Mouse (Mus musculus) embryonic facial prominence, embryonic 10.5 days (tissue): Measurements from ENCODE around the gene Fgf2. TPM values are rescaled to one million over a fixed set of nuclear protein-coding genes. Genes with fewer than 3 reads are reported as not detected.

ENCODE experiments used
- DNase-seq: peaks from one replicate; pipeline ENCODE4 v3.0.0-alpha.2; 2017; ENCODE audit warnings: low spot score
- H3K27ac ChIP-seq: fragments of 300-500 bp; sonication (generic); replicated peaks from 2 replicates; pipeline ENCODE4 v1.5.1; 2016; ENCODE audit warnings: mild to moderate bottlenecking
- H3K27me3 ChIP-seq: fragments of 300-500 bp; sonication (generic); replicated peaks from 2 replicates; pipeline ENCODE4 v1.6.1; 2016; ENCODE audit warnings: low read depth, mild to moderate bottlenecking; ENCODE audit not compliant: poor library complexity, severe bottlenecking
- H3K36me3 ChIP-seq: fragments of 300-500 bp; sonication (generic); replicated peaks from 2 replicates; pipeline ENCODE4 v1.6.1; 2016; ENCODE audit warnings: mild to moderate bottlenecking, moderate library complexity
- H3K4me1 ChIP-seq: fragments of 300-500 bp; sonication (generic); 2 replicates; pipeline ENCODE4 v1.6.1; 2016
- H3K4me3 ChIP-seq: fragments of 300-500 bp; sonication (generic); 2 replicates; pipeline ENCODE4 v1.5.1; 2016; ENCODE audit warnings: mild to moderate bottlenecking, moderate library complexity
- H3K9me3 ChIP-seq: fragments of 300-500 bp; sonication (generic); 2 replicates; pipeline ENCODE4 v1.6.1; 2016; ENCODE audit warnings: mild to moderate bottlenecking
- WGBS: fragments of 180-500 bp; shearing (Covaris S2); methylation state at CpG from one replicate; pipeline ENCODE4 v1.1.7; 2016; 5-methylcytosine and 5-hydroxymethylcytosine counted together
- polyA plus RNA-seq: library from polyadenylated mRNA; unstranded; fragments of >200 nt; fragmentation: Nextera tagmentation; extraction: Ambion mirVana; gene quantifications from 2 replicates; pipeline ENCODE4 v1.2.1, GENCODE M21; 2016

Fgf2 gene
- polyA plus RNA-seq, 1 experiment from 2014 or later: 0.41 TPM

DNA sequence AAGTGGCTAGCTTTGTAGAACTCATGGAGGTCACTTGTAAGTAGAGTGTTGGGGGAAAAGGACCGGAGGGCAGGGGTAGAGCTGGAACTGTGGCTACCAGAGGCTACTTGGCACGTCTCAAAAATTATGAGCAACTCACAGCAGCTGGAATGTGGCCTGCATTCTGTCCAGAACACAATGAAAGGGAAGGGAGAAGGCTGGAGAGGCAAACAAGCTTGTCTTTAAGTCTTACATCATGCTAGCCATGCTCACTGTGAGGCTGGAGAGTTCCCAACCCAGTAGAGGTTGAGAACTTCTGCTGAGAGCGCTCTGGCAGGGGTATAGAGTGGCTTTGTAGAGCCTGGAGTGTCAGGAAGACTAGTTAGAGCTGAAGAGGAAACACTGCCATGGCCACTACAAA lies 49.5 kb downstream of the Fgf2 start:
- Histone ChIP-seq H3K4me3 (no peak overlapping the region), H3K27me3 (no peaks in the 10 kb centered on the region), H3K4me1 (peaks cover 8% of the 10 kb centered on the region), H3K36me3 (no peaks in the 10 kb centered on the region), H3K27ac (no peak overlapping the region), H3K9me3 (no peaks in the 10 kb centered on the region)
- 80% methylated on average over 3 of the region's 3 CpGs for WGBS
- DNase-seq: no peak

DNA sequence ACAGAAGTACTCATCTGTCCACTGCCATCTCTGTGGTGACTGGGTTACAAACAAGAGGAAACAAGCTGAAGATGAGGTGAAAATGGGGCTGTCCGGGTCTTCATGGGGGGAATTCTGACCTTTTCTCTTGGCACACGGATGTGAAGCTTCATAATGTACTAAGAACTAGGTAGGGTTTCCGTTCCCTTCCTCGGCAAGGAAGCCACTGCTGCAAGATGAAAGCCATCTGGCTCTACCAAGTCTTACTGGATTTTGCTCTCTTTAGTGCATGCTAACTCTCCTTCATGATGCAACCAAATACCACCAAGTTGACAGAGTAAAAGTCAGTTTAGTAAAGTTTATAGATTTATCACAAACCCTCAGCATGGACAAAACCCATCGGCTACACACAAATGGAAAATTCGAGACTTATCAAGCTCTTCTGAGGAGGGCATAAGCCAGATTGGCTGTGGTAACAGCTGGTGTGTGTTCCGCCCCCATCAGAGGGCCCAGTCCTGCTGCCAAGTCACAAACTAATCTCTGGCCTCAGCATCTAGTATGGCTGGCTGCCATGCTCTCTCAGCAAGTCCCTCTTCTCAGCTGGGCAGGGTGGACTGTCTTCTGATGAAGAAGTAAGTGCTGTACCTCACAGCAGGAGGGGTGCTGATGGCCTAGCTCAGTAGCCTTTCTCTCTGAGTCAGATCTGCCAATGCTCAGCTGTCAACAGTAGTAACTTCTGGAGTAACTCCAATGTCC lies 50.7 kb downstream of the Fgf2 start:
- H3K4me3 ChIP-seq: no peak overlapping the region
- peaks cover 8% of the 10 kb centered on the region for H3K4me1 ChIP-seq
- 90% methylated on average over 7 of the region's 7 CpGs for WGBS
- no peak for DNase-seq
- H3K36me3 ChIP-seq: no peaks in the 10 kb centered on the region
- no peak overlapping the region for H3K27ac ChIP-seq
- H3K9me3 ChIP-seq: no peaks in the 10 kb centered on the region
- no peaks in the 10 kb centered on the region for H3K27me3 ChIP-seq

DNA sequence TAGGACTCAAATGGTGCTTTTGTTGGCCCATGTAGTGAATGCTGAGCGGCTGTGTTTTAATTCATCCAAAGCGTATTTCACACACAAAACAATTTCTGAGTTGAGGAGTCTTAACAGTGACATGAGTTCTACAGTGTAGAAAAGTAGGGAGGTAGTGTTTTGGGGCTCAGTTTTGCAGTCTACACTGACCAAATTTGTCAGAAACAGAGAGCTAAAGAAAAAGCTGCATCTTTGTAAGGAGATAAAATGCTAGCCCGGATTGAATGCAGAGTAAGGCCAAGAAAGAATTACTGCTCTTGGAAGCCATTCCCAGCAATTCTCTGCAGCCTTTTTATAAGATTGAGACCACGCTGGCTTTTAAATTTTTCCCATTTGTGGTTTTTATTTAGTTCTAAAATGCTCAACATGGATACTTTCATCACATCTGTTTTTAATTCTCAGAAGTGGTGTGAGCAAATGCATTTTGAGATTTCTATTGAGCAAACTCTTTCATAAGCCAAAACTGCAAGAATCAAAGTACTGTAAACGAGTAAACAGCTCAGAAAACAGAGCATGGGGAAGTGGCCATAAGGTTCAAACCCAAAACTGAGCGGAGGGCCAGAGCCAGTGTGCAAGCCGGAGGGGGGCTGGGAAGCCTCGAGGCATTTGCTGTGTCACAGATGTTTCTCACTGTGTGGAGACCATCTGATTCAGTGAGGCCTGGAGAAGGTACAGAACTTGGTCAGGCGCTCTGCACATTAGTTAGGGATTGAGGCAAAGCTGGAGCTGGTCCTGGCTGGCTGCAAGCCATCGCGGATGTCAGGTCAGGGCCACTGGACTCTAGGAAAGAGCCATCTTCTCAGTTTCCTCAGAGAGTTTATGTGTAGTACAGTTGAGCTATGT lies 53.8 kb downstream of the Fgf2 start:
- H3K27me3 ChIP-seq: no peaks in the 10 kb centered on the region
- H3K27ac ChIP-seq: peak overlapping the region; percentile 26
- peaks cover 8% of the 10 kb centered on the region for H3K4me1 ChIP-seq
- H3K9me3 ChIP-seq: no peaks in the 10 kb centered on the region
- H3K36me3 ChIP-seq: no peaks in the 10 kb centered on the region
- DNase-seq: peak; percentile 52
- WGBS: 66% methylated on average over 11 of the region's 11 CpGs
- H3K4me3 ChIP-seq: no peak overlapping the region

DNA sequence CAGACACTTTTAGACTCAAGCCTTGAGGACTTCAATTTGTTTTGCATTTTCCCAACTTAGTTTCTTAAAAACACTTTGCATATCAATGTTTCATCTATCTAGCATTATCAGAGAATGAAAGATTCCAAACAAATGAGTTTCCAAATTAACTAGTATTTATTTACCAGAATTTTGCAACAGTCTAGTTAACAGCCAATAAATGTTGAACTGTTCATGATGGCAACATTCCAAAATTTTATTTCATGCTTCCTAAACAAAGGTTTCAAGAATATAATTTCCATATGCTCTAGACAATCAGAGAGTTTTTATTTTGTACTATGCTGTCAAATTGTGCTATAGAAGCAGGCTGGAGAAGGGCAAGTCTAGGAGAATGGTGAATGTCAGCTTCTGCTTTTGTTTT lies 59.5 kb downstream of the Fgf2 start:
- Histone ChIP-seq H3K9me3 (no peaks in the 10 kb centered on the region), H3K4me3 (no peak overlapping the region), H3K4me1 (no peaks in the 10 kb centered on the region), H3K36me3 (no peaks in the 10 kb centered on the region), H3K27ac (no peak overlapping the region), H3K27me3 (no peaks in the 10 kb centered on the region)
- no peak for DNase-seq

DNA sequence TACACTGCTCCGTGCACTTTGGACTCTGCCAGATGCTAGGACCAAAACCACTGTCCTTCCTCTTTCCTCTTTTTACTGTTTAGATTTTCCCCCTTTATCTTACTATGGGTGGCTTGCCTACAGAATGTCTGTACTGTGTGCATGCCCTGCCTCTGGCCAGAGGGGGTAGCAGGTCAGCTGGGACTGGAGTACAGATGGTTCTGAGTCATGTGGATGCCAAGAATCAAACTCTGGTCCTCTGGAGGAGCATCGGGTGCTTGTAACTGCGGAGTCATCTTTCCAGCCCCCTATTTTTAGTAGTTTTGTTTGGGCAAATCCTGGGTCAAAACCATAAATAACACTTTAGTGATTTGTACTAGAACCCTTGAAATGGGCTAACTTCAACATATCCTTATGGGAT lies 65.3 kb downstream of the Fgf2 start:
- Histone ChIP-seq H3K36me3 (no peaks in the 10 kb centered on the region), H3K4me1 (peaks cover 2% of the 10 kb centered on the region), H3K27me3 (no peaks in the 10 kb centered on the region), H3K4me3 (no peak overlapping the region), H3K27ac (no peak overlapping the region), H3K9me3 (no peaks in the 10 kb centered on the region)
- 93% methylated on average over 3 of the region's 3 CpGs for WGBS
- DNase-seq: no peak

DNA sequence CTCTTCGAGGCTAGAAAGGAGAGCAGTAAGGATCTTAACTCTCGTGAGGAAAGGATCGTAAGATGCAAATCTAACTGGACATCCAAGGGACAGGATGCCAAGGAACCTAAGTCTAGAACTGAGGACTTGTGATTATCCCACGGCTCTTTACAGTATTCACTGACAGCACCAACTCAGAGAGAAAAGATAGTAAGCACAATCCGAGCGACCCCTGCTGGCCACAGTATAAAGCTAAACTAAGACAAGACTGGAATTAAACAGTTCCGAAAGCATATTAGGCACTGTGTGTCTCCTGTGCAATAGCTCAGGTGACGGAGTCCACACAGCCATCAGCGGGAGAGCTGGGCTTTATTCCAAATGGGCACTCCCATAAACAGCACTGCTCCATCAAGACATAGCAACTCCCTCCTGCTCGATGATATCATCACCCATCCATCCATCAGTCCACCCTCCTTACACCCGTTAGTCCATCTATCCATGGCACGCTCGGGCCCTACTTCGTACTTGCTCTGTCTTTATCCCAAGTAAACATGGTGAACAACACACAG lies 66.3 kb downstream of the Fgf2 start:
- peak; percentile 79 for DNase-seq
- Histone ChIP-seq H3K27ac (no peak overlapping the region), H3K36me3 (no peaks in the 10 kb centered on the region), H3K4me1 (peaks cover 7% of the 10 kb centered on the region), H3K27me3 (no peaks in the 10 kb centered on the region), H3K9me3 (no peaks in the 10 kb centered on the region), H3K4me3 (no peak overlapping the region)
- 56% methylated on average over 14 of the region's 14 CpGs for WGBS

DNA sequence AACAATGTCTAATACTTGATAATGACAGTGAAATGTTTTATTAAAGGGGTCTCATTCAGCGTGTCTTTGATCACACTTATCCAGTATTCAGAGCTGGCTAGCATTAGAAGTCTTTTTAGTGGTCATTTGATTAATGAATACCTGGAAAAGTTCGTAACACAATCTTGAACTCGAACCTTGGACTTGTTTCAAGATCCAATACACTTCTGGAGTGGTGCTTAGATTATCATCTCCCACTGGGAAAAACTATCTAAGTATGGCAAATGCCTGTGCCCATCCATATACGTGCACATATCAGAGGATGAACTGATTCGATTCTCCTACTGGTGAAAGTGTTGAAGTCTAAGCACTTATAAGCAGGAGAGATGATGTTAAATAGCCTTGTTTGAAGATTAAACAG lies 70.2 kb downstream of the Fgf2 start:
- no peaks in the 10 kb centered on the region for H3K9me3 ChIP-seq
- 80% methylated on average over 5 of the region's 5 CpGs for WGBS
- H3K27me3 ChIP-seq: no peaks in the 10 kb centered on the region
- peak overlapping the region; percentile 91; the same call in 1 of the 2 replicates for H3K27ac ChIP-seq
- peaks cover 22% of the 10 kb centered on the region for H3K4me1 ChIP-seq
- peak overlapping the region; percentile 86 for H3K4me3 ChIP-seq
- peaks cover 3% of the 10 kb centered on the region; the same call in 1 of the 2 replicates for H3K36me3 ChIP-seq
- DNase-seq: no peak

DNA sequence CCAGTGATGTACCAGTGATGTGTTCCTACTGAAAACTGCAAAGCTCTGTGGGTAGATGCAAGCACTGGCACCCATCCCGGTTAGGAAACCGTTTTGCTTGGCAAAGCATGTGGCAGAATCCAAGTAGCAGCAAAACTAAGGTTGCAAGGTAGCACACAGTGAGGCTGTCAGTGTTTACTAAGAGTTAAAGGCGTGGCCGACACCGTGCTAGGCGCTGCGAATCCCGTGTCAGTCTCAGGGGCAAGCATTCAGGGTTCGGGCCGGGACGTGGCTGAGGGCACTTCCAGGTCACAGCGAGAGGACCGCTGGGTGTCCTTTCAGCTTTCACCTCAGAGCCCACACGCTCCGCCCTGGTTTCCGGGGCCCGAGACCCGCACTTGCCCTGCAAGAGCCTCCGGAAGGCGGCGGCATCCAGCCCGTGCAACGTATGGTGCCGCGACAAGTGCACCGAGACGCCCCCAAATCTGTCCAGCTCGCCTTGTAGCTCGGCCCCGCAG lies 70.9 kb downstream of the Fgf2 start:
- Histone ChIP-seq H3K36me3 (peaks cover 10% of the 10 kb centered on the region; the same call in 1 of the 2 replicates), H3K27ac (peak overlapping the region; percentile 91), H3K4me3 (peak overlapping the region; percentile 86), H3K9me3 (no peaks in the 10 kb centered on the region), H3K4me1 (peaks cover 22% of the 10 kb centered on the region), H3K27me3 (no peaks in the 10 kb centered on the region)
- DNase-seq: no peak
- under 1% methylated on average over 30 of the region's 30 CpGs for WGBS

DNA sequence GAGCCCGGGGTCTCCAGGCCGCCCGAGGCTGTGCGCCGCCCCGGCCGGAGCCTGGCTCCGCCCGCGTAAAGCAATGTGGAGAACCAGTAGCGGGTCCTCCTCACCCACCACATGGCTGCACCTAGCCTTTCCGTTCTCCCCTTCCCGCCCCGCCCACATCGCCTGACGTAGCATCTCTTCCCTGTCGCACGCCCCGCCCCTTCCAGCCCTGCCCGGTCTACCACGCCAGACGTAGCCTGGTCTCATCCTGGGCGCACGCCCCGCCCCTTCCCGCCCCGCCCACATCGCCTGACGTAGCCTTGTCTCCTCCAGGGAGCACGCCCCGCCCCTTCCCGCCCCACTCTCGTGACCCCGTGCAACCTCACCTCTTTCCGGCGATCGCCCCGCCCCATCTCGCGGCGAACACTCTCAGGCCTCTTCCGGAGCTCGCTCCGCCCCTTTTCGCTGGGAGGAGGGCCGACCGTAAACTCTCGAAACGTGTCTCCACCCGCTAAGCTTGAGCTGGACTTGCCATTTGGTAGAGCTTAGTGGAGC lies 71.4 kb downstream of the Fgf2 start, which contains the start of gene Spata5:
Gene Spata5 (plus strand): TSS at position 439 of the 534 bp plus-strand sequence.
- under 1% methylated on average over 50 of the region's 50 CpGs for WGBS
- H3K27me3 ChIP-seq: no peaks in the 10 kb centered on the region

DNA sequence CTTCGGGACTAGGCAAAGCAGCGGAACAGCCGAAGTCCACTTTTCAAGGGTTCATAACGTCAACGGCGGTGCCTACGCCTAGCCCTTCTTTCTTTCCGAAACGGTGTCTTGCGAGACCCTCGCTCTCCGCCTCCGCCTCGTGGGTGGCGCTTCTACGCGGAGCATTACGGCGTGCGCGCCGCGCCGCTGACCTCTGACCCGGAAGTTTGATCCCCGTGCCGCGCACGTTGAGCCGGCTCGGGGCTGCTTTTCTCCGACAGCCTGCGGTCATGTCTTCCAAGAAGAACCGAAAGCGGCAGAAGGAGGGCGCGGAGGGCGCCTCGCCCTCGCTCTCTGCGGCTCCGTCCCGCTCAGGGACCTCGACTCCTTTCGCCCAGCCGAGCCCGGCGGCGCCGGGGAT lies 71.9 kb downstream of the Fgf2 start, which contains the start of gene Nudt6:
Gene Nudt6 (minus strand): TSS at position 140 of the 400 bp plus-strand sequence.
- Histone ChIP-seq H3K27ac (peak within 1 kb of the TSS; percentile 91), H3K4me3 (peak within 1 kb of the TSS; percentile 86), H3K36me3 (peaks cover 18% of the 10 kb centered on the region), H3K9me3 (no peaks in the 10 kb centered on the region), H3K27me3 (no peaks in the 10 kb centered on the region), H3K4me1 (peaks cover 22% of the 10 kb centered on the region)
- 0% methylated on average over 50 of the region's 50 CpGs for WGBS
- DNase-seq: peak; percentile 95

More for the DNA sequence above, 71.4 kb downstream of the Fgf2 start, which contains the start of gene Spata5:
- peaks cover 22% of the 10 kb centered on the region for H3K4me1 ChIP-seq
- H3K36me3 ChIP-seq: peaks cover 12% of the 10 kb centered on the region
- peak within 1 kb of the TSS; percentile 86 for H3K4me3 ChIP-seq
- peak; percentile 100 for DNase-seq
- H3K9me3 ChIP-seq: no peaks in the 10 kb centered on the region
- peak within 1 kb of the TSS; percentile 91 for H3K27ac ChIP-seq

DNA sequence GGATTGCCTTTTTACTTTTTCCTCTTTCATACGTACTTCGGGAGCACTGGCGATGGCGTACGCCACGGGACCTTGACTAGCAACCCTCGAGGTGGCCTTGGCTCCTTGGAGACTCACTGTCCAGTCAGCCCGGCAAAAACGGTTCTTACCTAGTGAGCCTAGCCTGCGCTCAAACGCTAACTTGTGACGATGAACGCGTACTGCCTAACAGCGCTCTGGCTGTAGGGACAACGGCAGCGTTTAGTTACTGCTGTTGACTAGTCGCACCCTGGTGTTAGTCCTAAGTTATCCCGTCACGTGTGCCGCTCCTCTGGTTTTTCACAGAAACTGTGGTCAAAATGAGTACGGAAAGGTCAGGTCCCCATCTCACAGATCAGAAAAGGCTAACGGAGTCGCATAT lies 72.5 kb downstream of the Fgf2 start:
- Histone ChIP-seq H3K27ac (peak overlapping the region; percentile 91), H3K36me3 (peaks cover 23% of the 10 kb centered on the region), H3K4me3 (peak overlapping the region; percentile 86), H3K9me3 (no peaks in the 10 kb centered on the region), H3K27me3 (no peaks in the 10 kb centered on the region), H3K4me1 (peaks cover 22% of the 10 kb centered on the region)
- WGBS: under 1% methylated on average over 24 of the region's 24 CpGs
- DNase-seq: no peak

DNA sequence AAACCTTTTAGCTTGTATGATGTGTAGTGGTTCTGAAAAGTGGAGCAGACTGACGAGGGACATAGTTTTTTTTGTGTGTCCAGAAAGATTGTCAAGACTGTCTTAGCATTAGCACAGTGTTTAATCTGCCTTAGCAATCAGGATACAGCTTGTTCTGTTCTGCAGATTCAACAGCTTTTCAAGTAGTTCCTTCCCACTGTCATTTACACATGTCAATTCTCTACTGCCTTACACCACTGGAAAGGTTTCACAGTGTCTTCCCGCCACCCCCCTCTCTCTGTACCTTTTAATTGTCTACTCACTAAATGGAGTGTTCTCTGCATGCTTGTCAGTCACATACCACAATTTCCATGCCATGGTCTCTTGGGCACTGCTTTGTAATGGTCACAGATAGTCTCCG lies 73.0 kb downstream of the Fgf2 start:
- no peaks in the 10 kb centered on the region for H3K27me3 ChIP-seq
- peaks cover 29% of the 10 kb centered on the region for H3K36me3 ChIP-seq
- H3K4me3 ChIP-seq: peak overlapping the region; percentile 86
- H3K9me3 ChIP-seq: no peaks in the 10 kb centered on the region
- H3K4me1 ChIP-seq: peaks cover 22% of the 10 kb centered on the region
- H3K27ac ChIP-seq: peak overlapping the region; percentile 91
- 16% methylated on average over 3 of the region's 3 CpGs for WGBS
- no peak for DNase-seq
